Mouse (Mus musculus) layer of hippocampus, adult 18-20 months (tissue): ENCODE data around the gene Igsf11. TPM values are rescaled to one million over a fixed set of nuclear protein-coding genes. Genes with fewer than 3 reads are reported as not detected.
A peak's percentile ranks its signal among the peaks of the same experiment; 100 is the strongest.

Experiments used
- DNase-seq, 2 experiments: peaks; one replicate each; pipeline ENCODE4 v3.0.0; 2022; ENCODE audit warnings: low spot score in 2 of 2
- total RNA-seq, 2 experiments: library from RNA; stranded (reverse); gene quantifications; 2 replicates each; pipeline ENCODE4 v1.2.3; 2021

Igsf11 gene
- total RNA-seq, 2 experiments from 2014 or later, result 46.6 to 47.2 TPM

DNA sequence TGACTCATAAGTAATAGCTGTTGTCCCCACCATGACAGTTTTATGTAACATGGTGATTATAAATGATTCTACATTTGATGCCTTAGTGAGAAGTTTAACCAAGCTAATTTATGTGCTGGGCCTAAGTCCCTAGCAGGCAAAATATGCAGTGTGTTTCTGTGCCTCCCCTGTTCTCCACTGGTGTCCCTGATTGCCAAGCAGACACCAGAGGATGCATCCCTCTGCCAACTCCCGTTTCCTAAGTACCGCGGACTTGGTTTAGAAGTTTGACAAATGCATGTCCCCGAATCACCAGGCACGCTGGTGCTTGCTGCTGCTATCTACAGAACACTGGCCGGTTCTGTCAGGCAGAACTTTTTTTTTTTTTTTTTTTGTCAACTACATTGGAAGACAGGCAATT lies 39.0 kb downstream of the Igsf11 start:
- DNase-seq, result no peak

DNA sequence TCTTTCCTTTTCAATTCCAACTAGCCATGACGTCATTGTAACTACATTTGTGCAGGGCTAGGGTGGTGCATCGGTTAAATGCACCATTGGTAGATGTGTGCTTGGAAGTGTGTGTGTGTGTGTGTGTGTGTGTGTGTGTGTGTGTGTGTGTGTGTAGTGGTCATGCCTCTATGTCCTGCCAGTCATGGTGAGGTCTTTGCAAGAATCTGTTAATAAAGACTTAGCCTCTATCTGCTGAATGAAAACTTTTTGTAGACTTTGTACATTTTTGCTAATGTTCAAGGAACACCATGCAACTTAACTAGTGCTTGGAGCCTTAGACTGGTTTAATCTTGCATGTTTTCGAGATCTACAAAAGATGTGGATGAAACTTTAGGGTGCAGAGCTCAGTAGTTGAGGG lies 48.3 kb downstream of the Igsf11 start:
- DNase-seq, result no peak

DNA sequence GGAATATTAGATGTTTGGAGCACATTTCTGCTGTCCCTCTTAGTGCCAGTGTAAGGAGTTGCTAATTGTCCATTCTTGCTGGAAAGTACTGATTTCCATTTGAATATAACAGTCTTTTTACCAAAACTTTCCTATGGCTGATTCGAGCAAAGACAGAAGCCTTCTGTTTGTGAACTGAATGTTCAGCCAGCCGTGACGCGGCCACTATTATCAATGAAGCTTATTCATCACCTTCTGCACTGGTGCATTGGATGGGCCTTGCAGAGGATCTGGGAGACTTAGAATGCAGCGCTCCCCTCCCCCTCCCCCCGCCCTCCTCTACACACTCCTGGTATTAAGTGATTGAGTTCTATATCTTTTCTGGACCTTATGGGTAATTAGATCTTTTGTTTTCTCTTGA lies 48.8 kb downstream of the Igsf11 start:
- peak; percentile 70 to 91 for DNase-seq

DNA sequence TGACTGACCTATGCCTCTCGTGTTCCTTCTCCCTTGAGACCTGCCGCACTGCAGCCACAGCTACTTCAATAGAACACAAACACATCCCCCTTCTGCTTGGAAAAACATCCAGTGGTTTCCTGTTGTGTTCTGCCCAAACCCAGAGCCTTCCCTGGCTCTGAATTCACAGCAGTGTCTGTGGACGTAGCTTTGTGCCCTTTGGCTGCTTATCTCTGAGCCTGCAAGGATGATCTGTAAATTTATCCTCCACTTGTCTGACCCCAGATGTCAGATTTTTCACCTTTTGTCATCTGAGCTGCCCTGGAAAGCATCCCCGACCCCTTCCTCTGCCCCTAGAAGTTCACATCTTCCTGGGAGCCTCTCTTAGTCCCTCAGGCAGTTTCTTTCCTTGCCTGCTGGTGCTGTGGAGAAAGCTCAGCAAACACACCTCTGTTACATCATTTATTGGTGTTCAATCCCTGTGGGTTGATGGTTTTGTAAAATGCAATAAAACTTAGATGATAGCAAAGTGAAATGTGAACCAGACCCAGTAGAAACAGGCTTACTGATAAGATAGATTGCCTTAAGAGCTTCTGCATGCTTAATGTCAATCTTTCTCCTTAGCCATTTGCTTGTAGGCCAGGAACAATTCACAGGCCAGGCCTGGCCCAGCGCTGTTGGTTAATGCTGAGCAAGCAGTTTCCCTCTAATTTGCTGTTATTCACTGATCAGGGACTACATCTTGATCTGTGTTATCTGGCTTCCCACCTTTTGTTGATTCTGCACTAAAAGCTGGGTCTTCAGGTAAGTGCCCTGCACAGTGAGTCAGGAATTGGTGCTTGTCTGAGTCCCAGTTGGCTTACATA lies 51.5 kb downstream of the Igsf11 start:
- no peak for DNase-seq

DNA sequence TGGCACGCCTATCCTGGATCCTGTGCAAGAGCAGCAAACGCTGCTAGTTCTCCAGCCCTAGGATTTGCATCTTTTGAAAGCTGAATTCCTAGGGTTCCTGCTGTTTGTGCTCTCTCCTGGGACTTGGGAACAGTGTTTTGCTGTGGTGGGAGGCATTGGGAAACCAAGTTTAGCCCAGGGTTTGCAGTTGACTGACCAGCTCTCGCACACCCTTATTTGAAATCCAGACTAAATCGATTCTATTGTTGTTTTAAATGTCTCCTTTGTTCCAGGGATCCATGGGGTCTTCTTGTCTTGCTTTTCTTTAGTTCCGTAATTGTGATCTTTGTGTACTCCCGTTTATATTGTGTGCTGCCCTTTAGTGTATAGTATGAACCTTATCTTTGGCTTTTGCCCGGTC lies 52.6 kb downstream of the Igsf11 start:
- peak in 1 of 2 experiments; percentile 26 for DNase-seq

DNA sequence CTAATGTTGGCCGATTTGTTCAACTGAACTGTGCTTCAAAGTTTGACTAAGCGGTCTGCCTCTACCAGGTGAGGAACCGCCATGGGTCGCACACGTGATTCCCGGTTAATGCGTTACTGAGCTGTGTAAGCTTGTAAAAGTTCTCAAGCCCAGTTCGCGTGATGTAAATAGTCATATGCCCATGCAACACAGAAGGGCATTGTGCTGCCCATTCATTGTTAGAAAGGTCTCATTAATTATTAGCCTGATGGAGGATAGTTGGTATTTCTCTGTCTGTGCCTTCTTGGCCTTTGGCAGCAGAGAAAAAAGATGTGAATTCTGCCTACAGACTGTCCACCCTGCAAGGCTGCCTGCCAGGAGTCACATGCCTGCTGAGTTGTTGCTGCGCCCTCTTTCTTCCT lies 53.1 kb downstream of the Igsf11 start:
- DNase-seq, result peak in 1 of 2 experiments; percentile 49

DNA sequence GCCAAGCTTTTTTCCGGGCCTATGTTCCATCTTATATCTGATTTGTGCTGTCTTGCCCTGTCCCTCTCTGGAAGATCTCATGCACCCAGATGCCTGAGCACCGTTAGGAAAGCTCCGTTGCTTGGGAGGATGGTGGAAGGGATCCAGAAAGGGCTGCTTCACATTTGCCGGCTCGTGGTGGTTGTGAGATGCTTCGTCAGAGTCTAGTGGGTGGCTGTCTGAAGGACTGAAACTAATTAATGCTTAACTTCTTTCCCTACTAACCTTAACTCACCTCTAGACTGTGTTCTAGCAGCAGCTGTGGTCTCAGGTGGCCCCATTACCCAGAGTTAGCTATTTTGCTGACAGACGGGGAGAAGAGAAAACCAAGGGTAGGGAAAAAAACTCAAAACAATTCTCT lies 54.0 kb downstream of the Igsf11 start:
- peak; percentile 46 to 73 for DNase-seq

DNA sequence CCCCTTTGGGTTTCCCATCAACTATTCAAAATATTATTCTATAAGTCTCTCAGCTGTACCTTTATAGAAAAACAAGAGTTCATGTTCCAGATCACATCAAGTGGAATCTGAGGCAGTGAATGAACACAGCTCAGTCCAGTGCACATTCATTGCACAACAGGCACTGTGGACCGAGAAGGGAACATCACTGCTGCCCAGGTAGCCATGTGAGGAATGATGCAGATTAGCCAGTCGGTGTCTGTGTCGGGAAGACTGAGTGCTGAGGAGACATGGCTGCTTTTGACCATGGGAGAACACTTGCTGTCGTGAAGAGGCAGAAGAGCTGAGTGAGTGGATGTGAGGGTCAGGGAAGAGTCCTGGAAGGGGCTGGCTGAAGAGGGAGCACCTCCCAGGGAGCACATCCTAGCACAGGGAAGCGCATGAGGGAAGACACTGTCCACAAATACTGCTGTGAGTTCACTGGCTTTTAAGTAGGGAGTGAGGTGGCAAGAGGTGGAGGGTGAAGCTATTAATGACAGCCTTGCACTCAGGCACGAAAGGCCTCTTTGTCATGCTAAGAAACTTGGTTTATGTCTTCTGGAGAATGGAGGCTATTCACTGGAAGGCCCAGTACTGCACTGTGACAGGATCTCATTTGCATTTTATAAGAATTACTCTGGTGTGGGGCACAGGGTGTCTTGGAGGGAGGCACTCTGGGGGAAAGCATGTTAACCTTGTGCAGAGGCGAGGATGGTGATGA lies 54.8 kb downstream of the Igsf11 start:
- no peak for DNase-seq

DNA sequence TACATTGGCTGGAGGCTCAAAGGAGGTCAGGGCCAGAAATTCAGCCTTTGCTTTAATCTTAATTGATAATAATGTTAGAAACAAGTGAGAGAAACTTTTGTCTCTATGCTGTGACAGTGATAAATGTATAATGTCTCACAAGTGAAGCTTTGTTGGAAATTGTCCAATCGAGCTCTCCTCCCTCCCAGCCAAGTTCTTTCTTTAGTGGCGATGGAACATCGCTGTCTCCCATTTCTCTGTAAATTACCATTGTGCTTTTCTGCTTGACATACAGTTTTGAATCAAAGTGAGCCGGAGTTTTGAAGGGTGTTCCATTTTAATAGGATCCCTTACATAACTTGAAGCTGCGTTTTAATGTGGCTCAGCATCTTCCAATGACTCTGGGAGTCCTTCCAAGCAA lies 56.0 kb downstream of the Igsf11 start:
- DNase-seq, result peak in 1 of 2 experiments; percentile 22

DNA sequence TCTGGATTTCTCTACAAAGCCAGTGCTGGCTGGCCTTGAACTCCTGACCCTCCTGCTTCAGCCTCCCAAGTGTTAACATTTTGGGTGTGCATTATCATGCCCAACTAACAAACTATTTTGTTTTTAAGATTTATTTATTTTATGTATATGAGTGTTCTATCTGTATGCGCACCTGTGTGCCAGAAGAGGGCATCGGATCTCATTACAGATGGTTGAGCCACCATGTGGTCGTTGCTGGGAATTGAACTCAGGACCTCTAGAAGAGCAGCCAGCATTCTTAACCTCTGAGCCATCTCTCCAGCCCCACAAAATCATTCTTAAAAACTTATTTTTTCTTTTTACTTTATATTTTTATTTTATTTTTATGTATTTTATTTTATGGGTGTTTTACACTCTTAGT lies 60.4 kb downstream of the Igsf11 start:
- DNase-seq, result no peak

DNA sequence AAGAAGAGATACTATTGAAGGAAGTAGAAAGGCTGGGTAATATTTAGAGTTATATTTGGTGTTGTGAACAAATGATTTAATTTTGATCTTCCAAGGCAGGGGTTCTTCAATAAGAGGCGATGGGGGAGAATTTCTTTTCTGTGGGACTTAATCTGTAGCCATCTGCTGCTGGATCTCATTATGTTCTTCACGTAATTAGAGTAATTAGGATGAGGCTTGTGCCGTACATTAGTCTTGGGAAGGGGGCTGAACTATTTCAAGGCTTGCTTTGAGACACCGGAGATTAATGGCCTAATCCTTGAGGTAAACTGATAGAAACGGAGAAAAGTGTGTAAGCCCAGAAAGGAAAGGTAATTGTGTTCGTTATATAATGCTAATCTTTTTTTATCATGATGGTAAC lies 61.4 kb downstream of the Igsf11 start:
- DNase-seq, result no peak

DNA sequence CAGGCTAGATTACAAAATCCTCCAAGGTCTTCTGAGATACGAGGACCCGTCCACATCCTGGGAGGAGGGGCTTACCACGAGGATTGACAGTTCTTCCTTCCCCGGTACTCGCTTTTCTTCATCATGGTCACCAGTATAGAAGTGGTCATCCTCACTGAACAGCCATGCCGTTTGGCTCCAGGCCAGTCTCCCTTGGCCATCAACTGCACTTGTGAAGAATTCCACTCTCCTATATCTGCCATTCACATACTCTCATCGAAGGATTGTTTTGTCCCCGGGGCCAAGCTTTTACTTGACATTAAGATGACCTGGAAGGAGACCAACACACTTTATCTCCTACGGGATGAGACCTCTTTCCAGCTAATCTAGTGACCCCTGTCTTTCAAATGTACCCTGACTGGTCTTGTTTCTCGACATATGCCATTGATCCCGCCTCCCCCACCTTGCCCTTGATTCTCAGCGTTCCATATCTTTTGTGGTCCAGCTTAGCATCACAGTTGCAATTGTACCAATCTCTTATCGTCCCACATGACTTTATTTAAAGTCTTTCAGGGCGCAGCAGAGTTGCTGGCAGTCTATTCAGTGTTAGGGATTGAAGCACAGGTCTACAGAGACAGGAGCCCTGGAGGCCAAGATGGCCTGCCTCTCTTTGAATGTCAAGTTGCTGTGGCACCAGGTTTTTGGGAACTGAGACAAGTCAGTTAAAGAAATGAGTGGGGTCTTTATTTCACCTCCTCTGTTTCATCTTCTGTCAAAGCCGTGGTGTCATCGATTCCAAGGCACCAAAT lies 62.2 kb downstream of the Igsf11 start:
- peak in 1 of 2 experiments; percentile 19 for DNase-seq

DNA sequence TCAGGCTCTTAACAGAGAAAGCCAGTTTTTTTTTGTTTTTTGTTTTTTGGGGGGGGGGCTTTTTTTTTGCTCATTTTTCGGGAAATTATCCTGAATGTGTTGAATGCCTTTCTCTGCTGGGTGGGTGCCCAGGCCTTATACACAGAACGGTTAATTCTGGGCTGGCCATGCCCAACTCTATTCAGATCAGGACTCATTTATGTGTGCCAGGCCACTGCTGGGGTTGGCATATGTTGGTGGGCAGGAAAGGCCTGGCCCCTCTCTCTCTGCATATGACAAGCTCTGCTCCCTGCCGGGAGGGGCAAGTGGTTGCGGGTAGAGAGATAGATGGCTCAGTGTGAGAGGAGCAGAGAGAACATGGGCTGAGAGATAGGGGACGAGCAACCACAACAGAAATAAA lies 62.8 kb downstream of the Igsf11 start:
- DNase-seq, result peak in 1 of 2 experiments; percentile 56

DNA sequence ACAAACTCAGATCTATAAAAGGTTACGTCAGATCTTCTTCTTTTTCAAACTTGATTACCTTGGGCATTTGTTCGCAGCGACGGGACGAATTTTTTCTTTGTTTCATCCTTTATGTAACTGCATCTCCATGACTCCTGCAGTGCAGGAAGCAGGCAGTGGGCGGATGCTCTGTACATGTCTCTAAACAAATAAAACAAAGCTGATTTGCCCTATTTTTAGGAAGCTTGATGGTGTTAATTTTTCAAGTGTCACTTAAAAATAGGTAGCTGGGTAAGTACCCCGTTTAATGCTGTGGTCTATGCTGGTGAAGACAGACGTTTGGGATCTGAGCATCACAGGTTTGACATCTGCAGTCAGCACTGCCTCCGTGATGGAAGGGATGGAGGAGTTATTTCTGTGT lies 66.3 kb downstream of the Igsf11 start:
- peak in 1 of 2 experiments; percentile 76 for DNase-seq

DNA sequence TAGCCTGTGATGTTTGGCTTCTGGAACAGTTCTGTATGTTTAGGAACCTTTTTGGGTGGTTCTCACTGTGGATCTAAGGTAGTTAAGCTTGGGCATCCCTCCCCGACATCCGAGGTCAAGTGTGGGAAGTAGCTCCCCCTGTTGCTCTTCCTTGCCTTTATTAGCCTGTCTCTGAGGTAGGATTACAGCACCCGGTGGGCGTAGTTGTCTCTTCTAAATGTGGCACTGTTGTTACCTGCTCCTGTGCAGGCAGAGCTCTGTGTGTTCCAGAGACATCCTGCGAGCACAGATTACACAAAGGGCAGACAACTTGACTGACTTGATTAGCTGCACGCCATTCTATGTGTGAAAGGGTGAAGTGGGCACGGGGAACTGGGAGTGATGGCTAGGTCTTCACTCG lies 68.1 kb downstream of the Igsf11 start:
- no peak for DNase-seq

DNA sequence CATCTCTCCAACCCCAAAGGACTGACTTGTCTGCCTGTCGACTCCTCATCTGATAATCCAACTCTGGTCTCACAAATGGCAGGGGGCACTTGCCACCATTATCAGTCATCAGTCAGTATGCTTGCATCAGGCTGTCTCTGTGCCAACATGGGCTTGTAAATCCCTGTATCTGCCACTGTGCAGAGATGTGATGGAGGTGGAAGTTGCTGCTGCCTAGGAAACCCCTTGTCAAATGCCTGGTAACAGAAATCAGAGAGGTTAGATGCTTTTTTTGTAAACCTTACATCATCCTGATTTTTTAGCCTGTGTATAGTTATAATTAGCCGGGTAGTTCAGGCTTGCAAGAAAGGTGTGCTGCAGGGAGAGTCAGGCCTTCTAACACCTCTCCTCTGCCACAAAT lies 69.4 kb downstream of the Igsf11 start:
- DNase-seq, result peak in 1 of 2 experiments; percentile 56

DNA sequence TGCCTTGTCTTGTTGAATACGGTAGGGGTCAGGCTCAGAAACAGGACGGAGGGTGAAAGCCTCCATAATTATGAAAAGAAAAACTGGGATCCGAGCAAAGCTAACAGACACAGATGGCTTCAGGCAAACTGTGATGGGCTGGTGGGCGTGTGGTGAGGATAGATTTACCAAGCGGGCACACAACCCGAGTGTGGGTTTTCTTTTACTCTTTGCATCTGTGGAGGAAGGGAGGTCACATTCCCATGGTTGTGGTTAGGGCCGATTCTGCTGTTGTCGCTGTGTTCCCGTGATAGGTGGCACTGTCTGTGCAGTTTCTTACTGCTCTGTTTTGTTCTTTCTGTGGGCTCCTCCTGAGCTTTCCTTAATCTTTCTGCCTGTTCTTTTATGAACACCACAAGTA lies 70.2 kb downstream of the Igsf11 start:
- peak; percentile 69 to 85 for DNase-seq

DNA sequence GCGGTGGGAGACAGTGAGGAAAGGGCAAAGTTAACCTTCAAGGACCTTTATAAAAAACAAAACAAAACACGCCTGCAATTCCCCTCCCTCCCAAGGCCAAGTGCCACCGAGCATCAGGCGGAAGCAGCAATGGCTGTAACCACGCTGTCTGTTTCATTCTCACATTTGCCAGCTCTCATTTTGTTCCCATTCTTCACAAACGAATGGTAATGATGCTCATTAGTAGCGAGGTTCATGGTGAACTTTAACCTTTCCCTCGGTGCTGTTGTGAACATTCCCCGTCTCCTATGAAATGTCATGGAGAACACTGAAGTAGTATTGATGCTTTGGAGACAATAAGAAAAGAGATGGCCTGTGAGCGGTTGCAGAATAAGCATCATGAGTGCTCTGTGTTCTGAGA lies 74.6 kb downstream of the Igsf11 start:
- no peak for DNase-seq

DNA sequence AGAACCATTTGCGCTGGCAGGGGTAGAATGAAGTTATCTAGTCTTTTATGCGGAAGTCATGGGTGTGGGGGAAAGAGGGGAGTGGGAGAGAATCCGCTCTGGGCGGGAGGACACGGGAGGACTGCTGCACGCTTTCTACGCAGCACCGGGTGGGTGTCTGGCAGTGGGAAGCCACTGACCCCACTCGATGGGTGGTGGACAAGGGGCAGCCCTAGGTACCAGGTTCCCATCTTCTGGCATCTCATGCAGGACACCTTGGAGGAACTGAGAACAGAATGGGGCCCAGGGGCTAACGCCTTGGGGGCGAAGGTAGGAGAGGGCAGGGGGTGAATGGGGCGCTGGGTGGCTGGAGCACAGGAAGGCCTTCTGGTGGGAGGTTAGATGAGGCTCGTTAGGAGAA lies 83.7 kb downstream of the Igsf11 start:
- DNase-seq, result no peak

DNA sequence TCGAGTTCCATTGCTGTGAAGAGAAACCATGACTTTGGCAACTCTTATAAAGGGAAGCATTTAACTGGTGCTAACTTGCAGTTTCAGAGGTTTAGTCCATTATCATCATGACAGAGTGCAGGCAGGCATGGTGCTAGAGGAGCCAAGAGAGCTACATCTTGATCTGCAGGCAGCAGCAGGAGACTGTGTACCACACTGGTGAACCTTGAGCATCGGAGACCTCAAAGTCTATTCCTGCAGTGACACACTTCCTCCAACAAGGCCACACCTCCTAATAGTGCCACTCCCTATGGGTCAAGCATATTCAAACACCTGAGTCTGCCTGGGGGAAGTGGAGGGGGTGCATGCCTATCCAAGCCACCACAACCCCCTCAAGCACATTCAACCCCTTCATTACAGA lies 86.1 kb downstream of the Igsf11 start:
- DNase-seq, result no peak

DNA sequence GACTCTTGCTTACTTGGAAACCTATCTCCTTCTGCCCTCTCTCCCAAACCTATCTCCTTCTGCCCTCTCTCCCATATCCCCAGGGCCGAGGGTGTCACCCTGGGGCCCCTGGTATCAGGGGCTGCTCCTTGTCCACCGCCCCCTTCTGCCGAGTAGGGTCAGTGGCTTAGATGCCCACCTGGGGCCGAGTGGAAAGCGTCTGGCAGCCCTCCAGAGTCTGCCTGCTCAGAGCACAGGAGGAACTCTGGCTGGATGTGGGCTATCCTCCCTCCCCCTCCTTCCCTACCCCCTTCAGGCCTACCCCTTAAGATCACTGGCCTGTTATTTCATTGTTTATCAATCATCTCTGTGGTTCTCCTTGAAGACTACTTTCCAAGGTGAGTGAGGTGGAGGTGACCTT lies 88.1 kb downstream of the Igsf11 start:
- no peak for DNase-seq

DNA sequence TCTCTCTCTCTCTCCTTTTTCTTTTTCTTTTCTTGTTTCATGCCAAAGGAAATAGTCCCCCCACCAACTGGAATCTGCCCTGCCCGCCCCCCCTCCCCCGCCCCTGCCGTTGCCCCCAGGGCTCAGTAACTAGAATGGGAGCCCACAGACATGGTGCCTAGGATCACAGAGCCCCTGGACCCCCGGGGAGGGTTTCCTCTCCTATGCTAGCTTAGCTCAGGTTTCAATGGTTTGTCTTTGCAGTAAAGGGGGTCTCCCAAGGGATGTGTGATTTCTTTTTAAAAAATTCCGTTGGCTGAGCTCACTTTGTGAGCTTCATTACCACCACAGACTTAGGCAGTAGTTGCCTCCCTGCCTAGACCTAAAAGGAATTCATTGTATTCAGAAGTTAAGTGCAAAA lies 89.6 kb downstream of the Igsf11 start:
- DNase-seq, result no peak
